Mouse (Mus musculus): ENCODE results near the gene Rufy4.

The Rufy4 gene

GRCm38 (mm10) chr1:74194445-74194844 lies 69.1 kb downstream of the Rufy4 start, which contains the start of gene Cxcr1:
Gene Cxcr1, minus strand, starts transcription at chr1:74194631.
- no peak for ATAC-seq (ENCODE audit: insufficient number of reproducible peaks, low FRiP score, low TSS enrichment)

- ATAC-seq (ENCODE audit: insufficient number of reproducible peaks, low FRiP score, low TSS enrichment): no peak
Measured at GRCm38 (mm10) chr1:74195961-74196360, 70.6 kb downstream of the Rufy4 start.

GRCm38 (mm10) chr1:74196621-74197419 lies 71.5 kb downstream of the Rufy4 start:
- no peak for ATAC-seq (ENCODE audit: insufficient number of reproducible peaks, low FRiP score, low TSS enrichment)

All from cerebellum, adult (tissue).